In genomic region chr16:29837025-29837629, GRCm38 (mm10) we compare ENCODE assay signal across 9 mouse cellular contexts.
DNase-seq lines count a peak whose midpoint lies in the region; ATAC-seq and TF ChIP-seq lines count a peak whose summit lies in the region.
"Had no signal": no experiment of that assay in that cellular context is flagged by ENCODE, and none has a peak within 500 bp of the region (broad histone marks: within the 10 kb centered on the region; RNA-seq: fewer than 3 reads in every experiment).

No protein-coding gene starts in this region.

- peak overlapping the region; percentile 37; the same call in 1 of the 2 replicates for H3K27ac ChIP-seq in layer of hippocampus, adult 2 months
- H3K27ac ChIP-seq in embryonic facial prominence, embryonic 13.5 days, result no peak overlapping the region
- H3K27ac ChIP-seq in intestine, embryonic 15.5 days, result no peak overlapping the region

- H3K4me1 ChIP-seq in embryonic facial prominence, embryonic 13.5 days, result peaks cover 33% of the 10 kb centered on the region
- H3K4me1 ChIP-seq in intestine, embryonic 15.5 days (replicated peaks), result peaks cover 18% of the 10 kb centered on the region

- no peaks in the 10 kb centered on the region for H3K36me3 ChIP-seq in embryonic facial prominence, embryonic 13.5 days
- H3K36me3 ChIP-seq in intestine, embryonic 15.5 days, result no peaks in the 10 kb centered on the region

- no peak for ATAC-seq in embryonic facial prominence, embryonic 13.5 days (ENCODE audit: insufficient number of reproducible peaks, insufficient read depth, low FRiP score, low TSS enrichment, low read depth)
- no peak for ATAC-seq in intestine, embryonic 15.5 days

- peak in 1 of 2 experiments; percentile 41 for DNase-seq in layer of hippocampus, adult 2 months (ENCODE audit: low spot score in 2 of 2)
- DNase-seq in layer of hippocampus, postnatal 25 days (ENCODE audit: extremely low spot score in 1 of 2, low spot score in 1 of 2), result no peak
- DNase-seq in retina, postnatal 1 day, result peak; percentile 80
- DNase-seq in MN1 (ENCODE audit: low spot score), result no peak
- no peak for DNase-seq in layer of hippocampus, adult 9-11 months
- DNase-seq in spleen, adult 12 weeks (ENCODE audit: low spot score), result no peak

- 12% methylated on average over 14 of the region's 14 CpGs for WGBS in embryonic facial prominence, embryonic 13.5 days
- WGBS in intestine, embryonic 15.5 days, result 30% methylated on average over 14 of the region's 14 CpGs

- H3K27me3 ChIP-seq in embryonic facial prominence, embryonic 13.5 days, result peaks cover 4% of the 10 kb centered on the region
- H3K27me3 ChIP-seq in intestine, embryonic 15.5 days (replicated peaks), result no peaks in the 10 kb centered on the region

- no peaks in the 10 kb centered on the region for H3K9me3 ChIP-seq in embryonic facial prominence, embryonic 13.5 days
- H3K9me3 ChIP-seq in intestine, embryonic 15.5 days, result no peaks in the 10 kb centered on the region

- H3K9ac ChIP-seq in embryonic facial prominence, embryonic 13.5 days, result no peak overlapping the region
- no peak overlapping the region for H3K9ac ChIP-seq in intestine, embryonic 15.5 days

- H3K4me3 ChIP-seq in layer of hippocampus, adult 2 months, result peak overlapping the region; percentile 11
- 0 out of 2 replicates have a peak overlapping the region, but pooled peaks have one; percentile 2 for H3K4me3 ChIP-seq in embryonic facial prominence, embryonic 13.5 days
- H3K4me3 ChIP-seq in intestine, embryonic 15.5 days (replicated peaks), result no peak overlapping the region
- H3K4me3 ChIP-seq: myocyte had no signal

- TF ChIP-seq CTCF in layer of hippocampus, adult 2 months (conservative IDR thresholded peaks at IDR 0.05), result no peak

- H3K4me2 ChIP-seq in embryonic facial prominence, embryonic 13.5 days, result peak overlapping the region; percentile 49
- H3K4me2 ChIP-seq in intestine, embryonic 15.5 days (replicated peaks), result peak overlapping the region; percentile 41
